Mouse (Mus musculus) CH12.LX (cell line): ENCODE measurements around the gene Tmprss6. TPM values are rescaled to one million over a fixed set of nuclear protein-coding genes. Genes with fewer than 3 reads are reported as not detected.

Experiments
- DNase-seq: peaks from one replicate; pipeline ENCODE4 v3.0.0-alpha.2; 2013; ENCODE audit errors: extremely low read depth
- H3K27ac ChIP-seq: 2 replicates; pipeline ENCODE4 v1.5.1; 2012; ENCODE audit warnings: low read depth, mild to moderate bottlenecking, control low read depth, moderate library complexity; ENCODE audit not compliant: insufficient read depth
- H3K27me3 ChIP-seq: replicated peaks from 2 replicates; pipeline ENCODE3; 2012; ENCODE audit warnings: inconsistent platforms
- H3K36me3 ChIP-seq, 2 experiments: replicated peaks in 1 of 2; 2 replicates each; pipeline versions ENCODE3 to v1.6.1; 2012; ENCODE audit warnings: inconsistent platforms in 1 of 2, low read length in 1 of 2, mild to moderate bottlenecking in 1 of 2, mixed read lengths in 1 of 2, moderate library complexity in 1 of 2; ENCODE audit not compliant: control insufficient read depth in 1 of 2, insufficient read depth in 1 of 2
- H3K4me1 ChIP-seq, 2 experiments: 2 replicates each; pipeline ENCODE4 v1.6.1; 2012; ENCODE audit warnings: inconsistent platforms in 1 of 2, moderate library complexity in 1 of 2; ENCODE audit not compliant: insufficient read depth in 2 of 2, control insufficient read depth in 1 of 2
- H3K4me2 ChIP-seq: 2 replicates; pipeline ENCODE4 v1.6.1; 2012; ENCODE audit warnings: low read depth, mild to moderate bottlenecking, control low read depth; ENCODE audit not compliant: poor library complexity, insufficient read depth, severe bottlenecking
- H3K4me3 ChIP-seq, 3 experiments: fragments of 150-350 bp in 1 of 3; sonication (generic) in 1 of 3; replicated peaks in 1 of 3; 2 replicates each; pipeline versions ENCODE3 to v1.5.1; 2011 to 2012; ENCODE audit warnings: low read depth in 2 of 3, low read length in 2 of 3, mild to moderate bottlenecking in 2 of 3, moderate library complexity in 2 of 3, control low read depth in 1 of 3, improper control_type of control experiment in 1 of 3, inconsistent platforms in 1 of 3, mixed read lengths in 1 of 3; ENCODE audit not compliant: poor library complexity in 1 of 3
- H3K79me2 ChIP-seq: replicated peaks from 2 replicates; pipeline ENCODE4 v1.6.1; 2012; ENCODE audit warnings: mild to moderate bottlenecking, moderate library complexity; ENCODE audit not compliant: control insufficient read depth, poor library complexity, insufficient read depth, severe bottlenecking; ENCODE audit errors: extremely low read depth
- H3K9ac ChIP-seq: 2 replicates; pipeline ENCODE4 v1.6.1; 2012; ENCODE audit warnings: low read depth, mild to moderate bottlenecking, control low read depth, moderate library complexity; ENCODE audit not compliant: insufficient read depth
- H3K9me3 ChIP-seq: replicated peaks from 2 replicates; pipeline ENCODE3; 2012; ENCODE audit warnings: low read length, inconsistent platforms, mixed read lengths
- BHLHE40 ChIP-seq: IDR thresholded peaks from 2 replicates; pipeline ENCODE4 v1.6.1; 2011; ENCODE audit warnings: mild to moderate bottlenecking, low read depth, low read length, improper control_type of control experiment
- CHD1 ChIP-seq: IDR thresholded peaks from 2 replicates; pipeline ENCODE4 v1.6.1; 2012; ENCODE audit warnings: low read depth, low read length, improper control_type of control experiment, inconsistent platforms
- CHD2 ChIP-seq: IDR thresholded peaks from 2 replicates; pipeline ENCODE4 v1.6.1; 2011; ENCODE audit warnings: low read length, improper control_type of control experiment
- CTCF ChIP-seq, 2 experiments: IDR thresholded peaks in 1 of 2; conservative IDR thresholded peaks in 1 of 2; 2 replicates each; pipeline ENCODE4 v1.5.1; 2011 to 2012; ENCODE audit warnings: low read depth in 2 of 2, low read length in 2 of 2, improper control_type of control experiment in 1 of 2, inconsistent platforms in 1 of 2, mild to moderate bottlenecking in 1 of 2, moderate library complexity in 1 of 2
- E2F4 ChIP-seq: IDR thresholded peaks from 2 replicates; pipeline ENCODE4 v1.6.1; 2011; ENCODE audit warnings: low read depth, low read length, improper control_type of control experiment; ENCODE audit not compliant: insufficient replicate concordance
- ELF1 ChIP-seq: IDR thresholded peaks from 2 replicates; pipeline ENCODE4 v1.6.1; 2014; ENCODE audit warnings: low read depth, mild to moderate bottlenecking, inconsistent platforms, low read length, improper control_type of control experiment
- EP300 ChIP-seq: IDR thresholded peaks from 2 replicates; pipeline ENCODE4 v1.6.1; 2011; ENCODE audit warnings: low read length, improper control_type of control experiment
- ETS1 ChIP-seq: conservative IDR thresholded peaks from 2 replicates; pipeline ENCODE4 v1.6.1; 2012; ENCODE audit warnings: low read depth, mild to moderate bottlenecking, inconsistent platforms, low read length, improper control_type of control experiment, moderate library complexity
- GABPA ChIP-seq: IDR thresholded peaks from 2 replicates; pipeline ENCODE4 v1.6.1; 2012; ENCODE audit warnings: low read depth, low read length, improper control_type of control experiment, inconsistent platforms; ENCODE audit not compliant: insufficient replicate concordance
- HCFC1 ChIP-seq: IDR thresholded peaks from 2 replicates; pipeline ENCODE4 v1.6.1; 2012; ENCODE audit warnings: low read depth, mild to moderate bottlenecking, inconsistent platforms, low read length, improper control_type of control experiment
- IRF4 ChIP-seq: IDR thresholded peaks from 2 replicates; pipeline ENCODE4 v1.6.1; 2014; ENCODE audit warnings: low read depth, mild to moderate bottlenecking, inconsistent platforms, low read length, improper control_type of control experiment
- MAZ ChIP-seq: IDR thresholded peaks from 2 replicates; pipeline ENCODE4 v1.6.1; 2012; ENCODE audit warnings: low read depth, mild to moderate bottlenecking, inconsistent platforms, low read length, improper control_type of control experiment, moderate library complexity
- MEF2A ChIP-seq: IDR thresholded peaks from 2 replicates; pipeline ENCODE4 v1.6.1; 2014; ENCODE audit warnings: low read depth, mild to moderate bottlenecking, inconsistent platforms, low read length, improper control_type of control experiment, borderline replicate concordance
- MXI1 ChIP-seq: IDR thresholded peaks from 2 replicates; pipeline ENCODE4 v1.6.1; 2011; ENCODE audit warnings: mild to moderate bottlenecking, low read depth, low read length, improper control_type of control experiment
- MYC ChIP-seq: IDR thresholded peaks from 2 replicates; pipeline ENCODE4 v1.6.1; 2011; ENCODE audit warnings: low read depth, mild to moderate bottlenecking, improper control_type of control experiment, low read length
- NELFE ChIP-seq: IDR thresholded peaks from 2 replicates; pipeline ENCODE4 v1.6.1; 2011; ENCODE audit warnings: low read depth, low read length, improper control_type of control experiment
- RAD21 ChIP-seq: IDR thresholded peaks from 2 replicates; pipeline ENCODE4 v1.6.1; 2011; ENCODE audit warnings: low read depth, mild to moderate bottlenecking, low read length, improper control_type of control experiment, moderate library complexity
- SIN3A ChIP-seq: IDR thresholded peaks from 2 replicates; pipeline ENCODE4 v1.6.1; 2012; ENCODE audit warnings: low read length, improper control_type of control experiment, inconsistent platforms
- SMC3 ChIP-seq: IDR thresholded peaks from 2 replicates; pipeline ENCODE4 v1.6.1; 2011; ENCODE audit warnings: low read depth, low read length, improper control_type of control experiment
- TCF12 ChIP-seq: IDR thresholded peaks from 2 replicates; pipeline ENCODE4 v1.6.1; 2014; ENCODE audit warnings: low read depth, mild to moderate bottlenecking, inconsistent platforms, low read length, improper control_type of control experiment
- USF2 ChIP-seq: conservative IDR thresholded peaks from 2 replicates; pipeline ENCODE4 v1.6.1; 2011; ENCODE audit warnings: low read depth, low read length, improper control_type of control experiment
- ZC3H11A ChIP-seq: IDR thresholded peaks from 2 replicates; pipeline ENCODE4 v1.6.1; 2012; ENCODE audit warnings: low read depth, mild to moderate bottlenecking, inconsistent platforms, low read length, improper control_type of control experiment
- dilution Hi-C: fragments of 300-500 bp; cut with MboI; formaldehyde crosslinking; loops from 2 replicates; pipeline ENCODE4 v1.14.3; 2020; ENCODE audit warnings: low sequenced_read_pairs; ENCODE audit not compliant: extremely low pct_unique_long_range_greater_than_20kb, extremely low pct_ligation_motif_present
- in situ Hi-C: fragments of 300-500 bp; cut with MboI; formaldehyde crosslinking; loops from 3 replicates; pipeline ENCODE4 v1.14.3; 2019; ENCODE audit warnings: low sequenced_read_pairs, low pct_ligation_motif_present, low pct_unique_long_range_greater_than_20kb, mixed read lengths
- polyA plus RNA-seq: library from polyadenylated mRNA; unstranded; fragments of >175 nt; gene quantifications from 2 replicates; pipeline ENCODE4 v1.2.1, GENCODE M21; 2012; ENCODE audit warnings: low read depth; ENCODE audit not compliant: insufficient read length
- total RNA-seq, 2 experiments: library from RNA; depleted of rRNA; stranded (reverse); fragments of 300-350 nt in 1 of 2; fragments of >200 nt in 1 of 2; gene quantifications; 2 replicates each; pipeline ENCODE4 v1.2.3; 2012 to 2014

The Tmprss6 gene
- total and polyA plus RNA-seq, 3 experiments: 0.24 to 0.54 (median 0.34) TPM

GRCm38 (mm10) chr15:78449131-78449530 lies 19.3 kb downstream of the Tmprss6 start:
- Histone ChIP-seq H3K27me3 (no peaks in the 10 kb centered on the region), H3K9ac (0 out of 2 replicates have a peak overlapping the region, but pooled peaks have one; percentile 10), H3K4me3 (no peak overlapping the region), H3K36me3 (no peaks in the 10 kb centered on the region), H3K4me1 (peaks cover 46 to 70% of the 10 kb centered on the region in 2 experiments), H3K27ac (peak overlapping the region; percentile 92), H3K9me3 (peaks cover 3% of the 10 kb centered on the region), H3K79me2 (no peaks in the 10 kb centered on the region), H3K4me2 (no peak overlapping the region)
- dilution Hi-C loops (no loop called here), in situ Hi-C loops (loop anchor here (5.0 to 25.0 kb wide), 3 partner anchors 63 to 288 kb away; partner anchors contain the start of gene C1qtnf6)
- TF ChIP-seq BHLHE40 (peak; percentile 47), SIN3A (no peak), USF2 (no peak), TCF12 (peak; percentile 37; the same call in 1 of the 2 replicates), CHD2 (peak; percentile 40; the same call in 1 of the 2 replicates)
- peak; percentile 31 for DNase-seq

GRCm38 (mm10) chr15:78447746-78448535 lies 20.5 kb downstream of the Tmprss6 start:
- H3K4me1 ChIP-seq: peaks cover 38 to 63% of the 10 kb centered on the region in 2 experiments
- H3K4me3 ChIP-seq: peak overlapping the region; percentile 22 to 42 (median 37)
- no peaks in the 10 kb centered on the region for H3K27me3 ChIP-seq
- H3K4me2 ChIP-seq: peak overlapping the region; percentile 88
- peak overlapping the region; percentile 51 for H3K27ac ChIP-seq
- in situ Hi-C loops (loop anchor here (5.0 to 25.0 kb wide), 3 partner anchors 64 to 289 kb away; partner anchors contain the start of gene C1qtnf6), dilution Hi-C loops (no loop called here)
- DNase-seq: peak; percentile 92
- H3K36me3 ChIP-seq: no peaks in the 10 kb centered on the region
- no peaks in the 10 kb centered on the region for H3K79me2 ChIP-seq
- TF ChIP-seq NELFE (0 out of 2 replicates have a peak, but pooled peaks have one; percentile 17), MXI1 (no peak), HCFC1 (0 out of 2 replicates have a peak, but pooled peaks have one; percentile 21), MAZ (0 out of 2 replicates have a peak, but pooled peaks have one; percentile 38), ZC3H11A (peak; percentile 65), ELF1 (no peak), RAD21 (peak; percentile 80), SIN3A (peak; percentile 66), USF2 (no peak), MYC (peak; percentile 30; the same call in 1 of the 2 replicates), CTCF (conservative IDR thresholded peaks at IDR 0.05 in 1 of 2, IDR thresholded peaks at IDR 0.05 in 1 of 2; ENCODE audit: low read depth in 2 of 2, low read length in 2 of 2) (peak; percentile 84 to 92), EP300 (peak; percentile 63), BHLHE40 (peak; percentile 21; the same call in 1 of the 2 replicates), CHD1 (peak; percentile 88; the same call in 1 of the 2 replicates), E2F4 (peak; percentile 70; the same call in 1 of the 2 replicates), GABPA (no peak), MEF2A (peak; percentile 49; the same call in 1 of the 2 replicates), SMC3 (peak; percentile 95), ETS1 (peak; percentile 27; the same call in 1 of the 2 replicates), IRF4 (peak; percentile 51; the same call in 1 of the 2 replicates)
- peak overlapping the region; percentile 69 for H3K9ac ChIP-seq
- H3K9me3 ChIP-seq: peaks cover 3% of the 10 kb centered on the region
